In the genomic region with DNA sequence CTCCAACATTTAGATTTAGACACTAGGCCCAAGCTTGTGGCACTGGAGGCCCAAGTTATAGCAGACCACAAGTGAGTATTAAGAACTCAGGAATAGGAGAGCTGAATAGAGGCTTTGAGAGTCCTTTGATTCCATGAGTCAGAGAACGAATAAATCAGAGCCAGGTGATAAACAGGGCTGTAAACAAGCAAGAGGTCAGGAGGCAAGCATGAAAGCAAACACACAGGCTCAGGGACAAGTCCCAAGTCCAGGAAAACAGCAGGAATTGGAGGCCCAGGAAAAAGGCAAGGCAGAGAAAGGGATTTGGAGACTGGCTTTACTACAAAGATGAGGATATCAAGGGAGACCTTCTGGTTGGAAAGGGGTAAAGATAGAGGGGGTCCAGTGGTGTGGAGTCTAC, we compare ENCODE assay signal across 26 mouse cellular contexts. TPM values are rescaled to one million over a fixed set of nuclear protein-coding genes. Genes with fewer than 3 reads are reported as not detected.
DNase-seq lines count a peak whose midpoint lies in the region; ATAC-seq lines count a peak whose summit lies in the region.
"Had no signal": no experiment of that assay in that cellular context is flagged by ENCODE, and none has a peak within 500 bp of the region (broad histone marks: within the 10 kb centered on the region; RNA-seq: fewer than 3 reads in every experiment).

No protein-coding gene starts in this region.

- H3K27me3 ChIP-seq in heart, embryonic 10.5 days (ENCODE audit: insufficient read depth, poor library complexity, severe bottlenecking) = no peaks in the 10 kb centered on the region
- no peaks in the 10 kb centered on the region for H3K27me3 ChIP-seq in liver, embryonic 16.5 days (ENCODE audit: control insufficient read depth, insufficient read depth, low read depth, low read length)
- H3K27me3 ChIP-seq: CH12.LX; embryonic facial prominence, embryonic 12.5 days; forebrain, embryonic 13.5 days; forebrain, embryonic 15.5 days; Patski had no signal

- DNase-seq in heart, embryonic 10.5 days (ENCODE audit: low spot score) = peak; percentile 11
- DNase-seq in heart, adult 8-10 months (ENCODE audit: low spot score) = no peak
- DNase-seq in liver = no peak
- DNase-seq in yolk sac, embryonic 10.5 days (ENCODE audit: low spot score) = peak; percentile 47
- DNase-seq: adrenal gland, adult 8-10 months; adrenal gland, postnatal 14 days; adrenal gland, postnatal 36 days; B cell, adult 2 months; cerebellum, adult 11-12 months; cerebellum, adult 2 months; cerebellum, adult 9-10 months; cerebellum, postnatal 10 days; cerebellum, postnatal 25 days had no signal

- 79% methylated on average over 1 of the region's 1 CpGs for WGBS in heart, embryonic 10.5 days
- WGBS in liver, embryonic 16.5 days (ENCODE audit: insufficient replicate concordance) = 54% methylated on average over 1 of the region's 1 CpGs

- ATAC-seq in liver, embryonic 16.5 days (ENCODE audit: low read depth) = 0 out of 2 replicates have a peak, but pooled peaks have one; percentile 32
- ATAC-seq: activated CD4-positive, CD25-positive, alpha-beta regulatory T cell, adult 4 months; CD4-positive, CD25-positive, alpha-beta regulatory T cell, adult 4 months; forebrain, embryonic 13.5 days; forebrain, embryonic 15.5 days; Patski had no signal

- H3K9ac ChIP-seq in liver, embryonic 16.5 days (ENCODE audit: low read depth, low read length) = no peak overlapping the region
- H3K9ac ChIP-seq: embryonic facial prominence, embryonic 12.5 days; forebrain, embryonic 13.5 days; forebrain, embryonic 15.5 days had no signal

- H3K27ac ChIP-seq in heart, embryonic 10.5 days = no peak overlapping the region
- H3K27ac ChIP-seq in liver, embryonic 16.5 days (ENCODE audit: low read length) = no peak overlapping the region
- H3K27ac ChIP-seq: embryonic facial prominence, embryonic 10.5 days; embryonic facial prominence, embryonic 12.5 days; forebrain, embryonic 13.5 days; forebrain, embryonic 15.5 days had no signal

- no peak overlapping the region for H3K4me3 ChIP-seq in heart, embryonic 10.5 days
- no peak overlapping the region for H3K4me3 ChIP-seq in liver, embryonic 16.5 days (ENCODE audit: low read depth, low read length)
- H3K4me3 ChIP-seq: embryonic facial prominence, embryonic 10.5 days; embryonic facial prominence, embryonic 12.5 days; forebrain, embryonic 13.5 days; forebrain, embryonic 15.5 days had no signal

- H3K9me3 ChIP-seq in heart, embryonic 10.5 days = no peaks in the 10 kb centered on the region
- no peaks in the 10 kb centered on the region for H3K9me3 ChIP-seq in liver, embryonic 16.5 days (replicated peaks; ENCODE audit: control insufficient read depth, low read length)
- H3K9me3 ChIP-seq: embryonic facial prominence, embryonic 10.5 days; embryonic facial prominence, embryonic 12.5 days; forebrain, embryonic 15.5 days; G1E had no signal

- no peaks in the 10 kb centered on the region for H3K4me1 ChIP-seq in heart, embryonic 10.5 days
- H3K4me1 ChIP-seq in liver, embryonic 16.5 days (ENCODE audit: control insufficient read depth, low read depth, low read length) = no peaks in the 10 kb centered on the region
- H3K4me1 ChIP-seq: embryonic facial prominence, embryonic 10.5 days; embryonic facial prominence, embryonic 12.5 days; forebrain, embryonic 13.5 days; forebrain, embryonic 15.5 days had no signal

- H3K36me3 ChIP-seq in heart, embryonic 10.5 days = no peaks in the 10 kb centered on the region
- H3K36me3 ChIP-seq in liver, embryonic 16.5 days (ENCODE audit: control insufficient read depth, insufficient read depth) = peaks cover 2% of the 10 kb centered on the region
- H3K36me3 ChIP-seq: embryonic facial prominence, embryonic 10.5 days; embryonic facial prominence, embryonic 12.5 days; forebrain, embryonic 15.5 days; G1E had no signal

- H3K4me2 ChIP-seq in liver, embryonic 16.5 days (ENCODE audit: low read depth, low read length) = no peak overlapping the region
- H3K4me2 ChIP-seq: embryonic facial prominence, embryonic 12.5 days; forebrain, embryonic 13.5 days; forebrain, embryonic 15.5 days had no signal

RNA-seq across cellular contexts. Expression of gene Amdhd1, which starts 14.5 kb away (rescaled TPM):
- polyA plus RNA-seq in heart, embryonic 10.5 days (2016; fragmentation: Nextera tagmentation; extraction: Ambion mirVana) = 0.26 and 1.5 TPM in 2 replicates
- total RNA-seq in heart, adult 8-10 months (2022) = not detected
- 22.6 and 23.3 TPM in 2 replicates for polyA plus RNA-seq in liver, embryonic 16.5 days (2015; fragmentation: Nextera tagmentation; extraction: Ambion mirVana)
- total RNA-seq: adrenal gland, adult 18-20 months; G1E had no signal
- polyA plus RNA-seq: cerebellum, adult 2 months; forebrain, embryonic 13.5 days; forebrain, embryonic 15.5 days; G1E had no signal

RNA-seq across cellular contexts. Expression of gene Ccdc38, which starts 15.1 kb away (rescaled TPM):
- polyA plus RNA-seq in heart, embryonic 10.5 days (2016; fragmentation: Nextera tagmentation; extraction: Ambion mirVana) = 0.17 and 0.35 TPM in 2 replicates
- total RNA-seq in heart, adult 8-10 months (2022) = not detected
- polyA plus RNA-seq in liver, embryonic 16.5 days (2015; fragmentation: Nextera tagmentation; extraction: Ambion mirVana) = 0.04 and 0.11 TPM in 2 replicates
- total RNA-seq: adrenal gland, adult 18-20 months; adrenal gland, postnatal 14 days; adrenal gland, postnatal 36 days had no signal
- polyA plus RNA-seq: cortical plate, adult 2 months; G1E had no signal

RNA-seq across cellular contexts. Expression of gene Hal, which starts 36.8 kb away (rescaled TPM):
- 0.05 and 0.33 TPM in 2 replicates for polyA plus RNA-seq in heart, embryonic 10.5 days (2016; fragmentation: Nextera tagmentation; extraction: Ambion mirVana)
- under 1 TPM in 3 of 4 experiments, not detected in 1; 0.05 to 0.29 (median 0.25) TPM for total RNA-seq in heart, adult 8-10 months (2022)
- polyA plus RNA-seq in liver, embryonic 16.5 days (2015; fragmentation: Nextera tagmentation; extraction: Ambion mirVana) = 9.7 and 10.0 TPM in 2 replicates
- polyA plus RNA-seq: cortical plate, adult 2 months; embryonic facial prominence, embryonic 12.5 days; forebrain, embryonic 11.5 days; forebrain, embryonic 13.5 days; forebrain, embryonic 15.5 days; G1E had no signal

Comparison
In these comparisons a context has a peak if more than half of its experiments do, and no peak if none do; other contexts are left out.
1. DNase-seq: peak in heart, embryonic 10.5 days (single experiment) and yolk sac, embryonic 10.5 days (single experiment); none in heart, adult 8-10 months (single experiment) and liver (single experiment).